Mouse (Mus musculus) lung, postnatal 14 days (tissue): ENCODE measurements around the gene Olfr914.

Source experiments
- DNase-seq: peaks from one replicate; pipeline ENCODE4 v3.0.0; 2021

Olfr914 gene

GRCm38 (mm10) chr9:38604802-38605201 is at the start of gene Olfr914:
TSS of gene Olfr914 (plus strand) at chr9:38605102.
- no peak for DNase-seq

GRCm38 (mm10) chr9:38579878-38580277 is 25.0 kb upstream of the Olfr914 start, which contains the start of gene Olfr912:
TSS of gene Olfr912 (plus strand) at chr9:38580178.
- no peak for DNase-seq

GRCm38 (mm10) chr9:38591056-38591455 is 13.8 kb upstream of the Olfr914 start:
- no peak for DNase-seq

GRCm38 (mm10) chr9:38592459-38592858 is 12.4 kb upstream of the Olfr914 start, which contains the start of gene Olfr913:
TSS of gene Olfr913 (plus strand) at chr9:38592759.
- DNase-seq = no peak

- no peak for DNase-seq
Observed at GRCm38 (mm10) chr9:38632406-38632805, 27.5 kb downstream of the Olfr914 start.

- DNase-seq = no peak
Observed at GRCm38 (mm10) chr9:38659775-38660174, 54.9 kb downstream of the Olfr914 start, which contains the start of gene Olfr916. TSS of gene Olfr916 (minus strand) at chr9:38659875.
